Mouse (Mus musculus) forebrain, embryonic 16.5 days (tissue): ENCODE data around the gene Fbrs. TPM values are rescaled to one million over a fixed set of nuclear protein-coding genes. Genes with fewer than 3 reads are reported as not detected.
"Not testable (repeated sequence)": the region's sequence is repeated elsewhere in the genome, so short reads cannot be mapped to it uniquely, and the experiment has no call there.

Experiments
- ATAC-seq: fragments of 200-750 bp; cut with Nextera tagmentation; 2 replicates; pipeline ENCODE4 v1.8.0; 2017; ENCODE audit warnings: mild to moderate bottlenecking, moderate library complexity
- H3K27ac ChIP-seq: fragments of 300-500 bp; sonication (generic); 2 replicates; pipeline ENCODE4 v1.5.1; 2014; ENCODE audit warnings: low read length, control low read depth
- H3K27me3 ChIP-seq: fragments of 300-500 bp; sonication (generic); replicated peaks from 2 replicates; pipeline ENCODE4 v1.6.1; 2014; ENCODE audit warnings: low read length; ENCODE audit not compliant: control insufficient read depth, insufficient read depth
- H3K36me3 ChIP-seq: fragments of 300-500 bp; sonication (generic); 2 replicates; pipeline ENCODE4 v1.6.1; 2014; ENCODE audit not compliant: control insufficient read depth, insufficient read depth
- H3K4me1 ChIP-seq: fragments of 300-500 bp; sonication (generic); replicated peaks from 2 replicates; pipeline ENCODE4 v1.6.1; 2014; ENCODE audit warnings: low read length; ENCODE audit not compliant: control insufficient read depth, insufficient read depth
- H3K4me2 ChIP-seq: fragments of 300-500 bp; sonication (generic); 2 replicates; pipeline ENCODE4 v1.6.1; 2014; ENCODE audit warnings: mild to moderate bottlenecking, low read length, control low read depth
- H3K4me3 ChIP-seq: fragments of 300-500 bp; sonication (generic); replicated peaks from 2 replicates; pipeline ENCODE4 v1.5.1; 2014; ENCODE audit warnings: mild to moderate bottlenecking, low read length, control low read depth
- H3K9ac ChIP-seq: fragments of 300-500 bp; sonication (generic); replicated peaks from 2 replicates; pipeline ENCODE4 v1.6.1; 2014; ENCODE audit warnings: low read depth, low read length, control low read depth
- H3K9me3 ChIP-seq: fragments of 300-500 bp; sonication (generic); 2 replicates; pipeline ENCODE4 v1.6.1; 2016; ENCODE audit warnings: low read length; ENCODE audit not compliant: control insufficient read depth
- WGBS: fragments of 180-500 bp; shearing (Covaris S2); extraction: QIAGEN DNeasy Blood & Tissue Kit; methylation state at CpG from one replicate; pipeline ENCODE4 v1.1.7; 2014; 5-methylcytosine and 5-hydroxymethylcytosine counted together
- polyA plus RNA-seq: library from polyadenylated mRNA; unstranded; fragments of >200 nt; fragmentation: Nextera tagmentation; extraction: Ambion mirVana; gene quantifications from 2 replicates; pipeline ENCODE4 v1.2.1, GENCODE M21; 2015

Fbrs gene
- 10.2 and 11.8 TPM in 2 replicates for polyA plus RNA-seq

GRCm38 (mm10) chr7:127478635-127479317, at the start of gene Fbrs:
Gene Fbrs, plus strand, starts transcription at chr7:127479199.
- peak; percentile 77 for ATAC-seq
- H3K4me1 ChIP-seq = peaks cover 24% of the 10 kb centered on the region
- peaks cover 24% of the 10 kb centered on the region for H3K36me3 ChIP-seq
- peak within 1 kb of the TSS; percentile 85 for H3K9ac ChIP-seq
- peak within 1 kb of the TSS; percentile 97 for H3K27ac ChIP-seq
- no peaks in the 10 kb centered on the region for H3K27me3 ChIP-seq
- peak within 1 kb of the TSS; percentile 93 for H3K4me2 ChIP-seq
- H3K4me3 ChIP-seq = peak within 1 kb of the TSS; percentile 88
- no peaks in the 10 kb centered on the region for H3K9me3 ChIP-seq
- under 1% methylated on average over 60 of the region's 62 CpGs for WGBS

- Histone ChIP-seq H3K4me2 (no peak overlapping the region), H3K9ac (no peak overlapping the region), H3K36me3 (no peaks in the 10 kb centered on the region), H3K4me3 (no peak overlapping the region), H3K27ac (no peak overlapping the region), H3K27me3 (no peaks in the 10 kb centered on the region), H3K9me3 (no peaks in the 10 kb centered on the region; the same call in 1 of the 2 replicates), H3K4me1 (no peaks in the 10 kb centered on the region)
- WGBS = 94% methylated on average over 4 of the region's 4 CpGs
- no peak for ATAC-seq
Measured at GRCm38 (mm10) chr7:127435206-127435605, 43.8 kb upstream of the Fbrs start.

- peaks cover 5% of the 10 kb centered on the region; the same call in 1 of the 2 replicates for H3K36me3 ChIP-seq
- H3K27ac ChIP-seq = no peak overlapping the region
- no peaks in the 10 kb centered on the region for H3K4me1 ChIP-seq
- H3K4me2 ChIP-seq = no peak overlapping the region
- H3K4me3 ChIP-seq = no peak overlapping the region
- 92% methylated on average over 3 of the region's 3 CpGs for WGBS
- no peaks in the 10 kb centered on the region for H3K27me3 ChIP-seq
- no peaks in the 10 kb centered on the region; the same call in 1 of the 2 replicates for H3K9me3 ChIP-seq
- no peak overlapping the region for H3K9ac ChIP-seq
- ATAC-seq = no peak
Measured at GRCm38 (mm10) chr7:127437724-127438123, 41.3 kb upstream of the Fbrs start.

- H3K4me1 ChIP-seq = peaks cover 10% of the 10 kb centered on the region
- no peak overlapping the region for H3K4me2 ChIP-seq
- H3K9me3 ChIP-seq = no peaks in the 10 kb centered on the region
- no peak for ATAC-seq
- H3K9ac ChIP-seq = no peak overlapping the region
- no peaks in the 10 kb centered on the region for H3K27me3 ChIP-seq
- WGBS = 94% methylated on average over 20 of the region's 20 CpGs
- H3K36me3 ChIP-seq = peaks cover 16% of the 10 kb centered on the region
- no peak overlapping the region for H3K4me3 ChIP-seq
- no peak overlapping the region for H3K27ac ChIP-seq
Measured at GRCm38 (mm10) chr7:127443976-127444375, 35.0 kb upstream of the Fbrs start.

- H3K27ac ChIP-seq = peak within 1 kb of the TSS; percentile 94
- no peaks in the 10 kb centered on the region for H3K9me3 ChIP-seq
- no peaks in the 10 kb centered on the region for H3K27me3 ChIP-seq
- H3K4me3 ChIP-seq = peak within 1 kb of the TSS; percentile 97
- WGBS = 0% methylated on average over 52 of the region's 54 CpGs
- peak within 1 kb of the TSS; percentile 96 for H3K9ac ChIP-seq
- H3K4me2 ChIP-seq = peak within 1 kb of the TSS; percentile 86
- peak; percentile 94 for ATAC-seq
- H3K36me3 ChIP-seq = peaks cover 10% of the 10 kb centered on the region
- H3K4me1 ChIP-seq = peaks cover 36% of the 10 kb centered on the region
Measured at GRCm38 (mm10) chr7:127448521-127449300, 30.3 kb upstream of the Fbrs start, which contains the start of gene Zfp689. Gene Zfp689, minus strand, starts transcription at chr7:127449158.

- peak overlapping the region; percentile 57 for H3K27ac ChIP-seq
- WGBS = 74% methylated on average over 7 of the region's 7 CpGs
- H3K36me3 ChIP-seq = peaks cover 5% of the 10 kb centered on the region
- peak overlapping the region; percentile 81 for H3K4me2 ChIP-seq
- H3K27me3 ChIP-seq = no peaks in the 10 kb centered on the region
- H3K4me3 ChIP-seq = peak overlapping the region; percentile 97
- ATAC-seq = no peak
- H3K9ac ChIP-seq = peak overlapping the region; percentile 52
- H3K4me1 ChIP-seq = peaks cover 36% of the 10 kb centered on the region
- H3K9me3 ChIP-seq = no peaks in the 10 kb centered on the region
Measured at GRCm38 (mm10) chr7:127449966-127450365, 29.0 kb upstream of the Fbrs start.

- Histone ChIP-seq H3K27me3 (no peaks in the 10 kb centered on the region), H3K4me1 (peaks cover 29% of the 10 kb centered on the region)
Measured at GRCm38 (mm10) chr7:127453056-127453455, 25.9 kb upstream of the Fbrs start.

GRCm38 (mm10) chr7:127454905-127455304, 24.1 kb upstream of the Fbrs start:
- ATAC-seq = no peak
- no peak overlapping the region for H3K4me3 ChIP-seq
- H3K9me3 ChIP-seq = no peaks in the 10 kb centered on the region
- H3K27ac ChIP-seq = no peak overlapping the region
- H3K36me3 ChIP-seq = peaks cover 10% of the 10 kb centered on the region
- no peaks in the 10 kb centered on the region for H3K27me3 ChIP-seq
- WGBS = 95% methylated on average over 7 of the region's 7 CpGs
- no peak overlapping the region for H3K9ac ChIP-seq
- H3K4me1 ChIP-seq = peaks cover 21% of the 10 kb centered on the region
- H3K4me2 ChIP-seq = no peak overlapping the region

More at GRCm38 (mm10) chr7:127453056-127453455, 25.9 kb upstream of the Fbrs start:
- 91% methylated on average over 2 of the region's 2 CpGs for WGBS
- no peaks in the 10 kb centered on the region for H3K9me3 ChIP-seq
- ATAC-seq = no peak
- H3K4me2 ChIP-seq = no peak overlapping the region
- peaks cover 10% of the 10 kb centered on the region for H3K36me3 ChIP-seq
- no peak overlapping the region for H3K27ac ChIP-seq
- no peak overlapping the region for H3K9ac ChIP-seq
- no peak overlapping the region for H3K4me3 ChIP-seq

- H3K9ac ChIP-seq, H3K27ac ChIP-seq, H3K4me3 ChIP-seq, H3K4me1 ChIP-seq, H3K36me3 ChIP-seq, H3K4me2 ChIP-seq, H3K9me3 ChIP-seq, H3K27me3 ChIP-seq, ATAC-seq: not testable (repeated sequence)
- WGBS = 82% methylated on average over 3 of the region's 3 CpGs
Measured at GRCm38 (mm10) chr7:127458371-127459122, 20.5 kb upstream of the Fbrs start.
